Mouse (Mus musculus): ENCODE measurements around the gene Tmem253. TPM values are rescaled to one million over a fixed set of nuclear protein-coding genes. Genes with fewer than 3 reads are reported as not detected.
A peak's percentile ranks its signal among the peaks of the same experiment; 100 is the strongest.

Tmem253 gene
- total and polyA plus RNA-seq, 3 experiments: 2.2 to 4.2 (median 3.8) TPM

DNA sequence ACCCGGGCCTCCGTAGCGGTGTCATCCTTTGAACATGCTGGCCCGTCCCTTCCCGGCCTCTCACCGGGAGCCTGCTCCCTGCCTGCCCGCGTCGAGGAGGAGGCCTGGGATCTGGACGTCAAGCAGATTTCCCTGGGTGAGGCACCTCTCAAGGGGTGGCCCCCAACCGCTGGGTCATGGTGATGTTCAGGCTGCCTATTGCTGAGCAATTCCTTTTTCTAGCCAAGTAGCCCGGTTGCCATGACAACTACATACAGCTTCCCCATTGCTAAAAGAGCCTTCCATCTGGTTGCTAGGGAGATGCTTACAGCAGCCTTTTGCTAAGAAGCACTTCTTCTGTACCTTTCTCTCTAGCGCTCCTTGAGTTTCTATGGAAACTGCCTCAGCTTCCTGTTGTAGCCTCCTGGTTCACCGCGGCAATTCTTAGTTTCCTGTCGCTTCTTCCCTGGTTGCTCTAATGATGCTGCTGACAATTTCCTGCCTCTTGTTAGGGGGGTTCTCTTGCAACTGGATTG is 11.4 kb upstream of the Tmem253 start:
- WGBS: 51% methylated on average over 16 of the region's 16 CpGs
- Histone ChIP-seq H3K27ac (no peak overlapping the region), H3K4me1 (ENCODE audit: control insufficient read depth, insufficient read depth, low read length) (no peaks in the 10 kb centered on the region), H3K36me3 (ENCODE audit: control insufficient read depth, insufficient read depth, low read length) (no peaks in the 10 kb centered on the region), H3K4me3 (no peak overlapping the region), H3K79me2 (replicated peaks; ENCODE audit: control insufficient read depth, insufficient read depth, low read length) (no peaks in the 10 kb centered on the region), H3K9ac (ENCODE audit: low read depth, low read length) (no peak overlapping the region), H3K27me3 (ENCODE audit: control insufficient read depth, insufficient read depth, low read length) (no peaks in the 10 kb centered on the region)
- intact Hi-C loops (cut with DNase I): no loop called here
- DNase-seq: no peak
- TF ChIP-seq POLR2A (IDR thresholded peaks at IDR 0.05; ENCODE audit: insufficient read depth, low read depth, low read length) (no peak), CTCF (IDR thresholded peaks at IDR 0.05) (no peak), EP300 (IDR thresholded peaks at IDR 0.05; ENCODE audit: insufficient read depth, low read depth, low read length) (no peak)

- Histone ChIP-seq H3K4me3 (no peak overlapping the region), H3K27me3 (ENCODE audit: control insufficient read depth, insufficient read depth, low read length) (no peaks in the 10 kb centered on the region), H3K27ac (no peak overlapping the region), H3K36me3 (ENCODE audit: control insufficient read depth, insufficient read depth, low read length) (no peaks in the 10 kb centered on the region), H3K9ac (ENCODE audit: low read depth, low read length) (no peak overlapping the region), H3K79me2 (replicated peaks; ENCODE audit: control insufficient read depth, insufficient read depth, low read length) (no peaks in the 10 kb centered on the region), H3K4me1 (ENCODE audit: control insufficient read depth, insufficient read depth, low read length) (no peaks in the 10 kb centered on the region)
- TF ChIP-seq EP300 (IDR thresholded peaks at IDR 0.05; ENCODE audit: insufficient read depth, low read depth, low read length) (no peak), CTCF (IDR thresholded peaks at IDR 0.05) (no peak), POLR2A (IDR thresholded peaks at IDR 0.05; ENCODE audit: insufficient read depth, low read depth, low read length) (no peak)
- intact Hi-C loops (cut with DNase I): no loop called here
- DNase-seq: no peak
- 65% methylated on average over 7 of the region's 7 CpGs for WGBS
Observed at GRCm38 (mm10) chr14:52005141-52005540, 10.3 kb upstream of the Tmem253 start.

- intact Hi-C loops (cut with DNase I): no loop called here
- TF ChIP-seq CTCF (IDR thresholded peaks at IDR 0.05) (no peak), EP300 (IDR thresholded peaks at IDR 0.05; ENCODE audit: insufficient read depth, low read depth, low read length) (no peak), POLR2A (IDR thresholded peaks at IDR 0.05; ENCODE audit: insufficient read depth, low read depth, low read length) (no peak)
- WGBS: 56% methylated on average over 6 of the region's 6 CpGs
- Histone ChIP-seq H3K4me3 (no peak overlapping the region), H3K9ac (ENCODE audit: low read depth, low read length) (no peak overlapping the region), H3K27me3 (ENCODE audit: control insufficient read depth, insufficient read depth, low read length) (no peaks in the 10 kb centered on the region), H3K4me1 (ENCODE audit: control insufficient read depth, insufficient read depth, low read length) (no peaks in the 10 kb centered on the region), H3K79me2 (replicated peaks; ENCODE audit: control insufficient read depth, insufficient read depth, low read length) (no peaks in the 10 kb centered on the region), H3K36me3 (ENCODE audit: control insufficient read depth, insufficient read depth, low read length) (no peaks in the 10 kb centered on the region), H3K27ac (no peak overlapping the region)
- DNase-seq: no peak
Observed at GRCm38 (mm10) chr14:52005616-52006015, 9.8 kb upstream of the Tmem253 start.

DNA sequence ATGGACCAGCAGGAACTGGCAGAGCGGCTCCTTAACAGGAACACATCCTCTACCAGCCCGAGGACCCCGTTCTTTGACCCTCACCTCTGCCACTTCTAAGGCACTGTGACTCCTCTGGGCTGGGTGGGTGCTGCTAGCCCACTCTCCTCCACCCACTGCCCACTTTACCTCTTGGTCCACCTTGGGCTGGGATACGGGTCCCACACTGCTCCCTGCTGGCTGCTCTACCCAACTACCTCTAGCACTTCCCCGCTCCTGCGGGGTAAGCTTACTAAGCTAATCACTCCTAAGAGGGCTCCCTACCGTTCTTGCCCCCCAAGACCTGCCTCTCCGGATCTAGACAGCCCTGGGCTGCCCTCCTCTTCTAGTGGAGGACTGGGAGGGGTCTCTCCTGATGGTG is 9.2 kb upstream of the Tmem253 start:
- intact Hi-C loops (cut with DNase I): no loop called here
- H3K27ac ChIP-seq: no peak overlapping the region
- H3K4me3 ChIP-seq: no peak overlapping the region
- no peaks in the 10 kb centered on the region for H3K36me3 ChIP-seq (ENCODE audit: control insufficient read depth, insufficient read depth, low read length)
- no peak overlapping the region for H3K9ac ChIP-seq (ENCODE audit: low read depth, low read length)
- DNase-seq: no peak
- no peaks in the 10 kb centered on the region for H3K79me2 ChIP-seq (replicated peaks; ENCODE audit: control insufficient read depth, insufficient read depth, low read length)
- peak; percentile 52 for TF ChIP-seq CTCF (IDR thresholded peaks at IDR 0.05)
- no peak for TF ChIP-seq EP300 (IDR thresholded peaks at IDR 0.05; ENCODE audit: insufficient read depth, low read depth, low read length)
- TF ChIP-seq POLR2A (IDR thresholded peaks at IDR 0.05; ENCODE audit: insufficient read depth, low read depth, low read length): no peak
- H3K27me3 ChIP-seq (ENCODE audit: control insufficient read depth, insufficient read depth, low read length): no peaks in the 10 kb centered on the region
- WGBS: 62% methylated on average over 8 of the region's 8 CpGs
- H3K4me1 ChIP-seq (ENCODE audit: control insufficient read depth, insufficient read depth, low read length): no peaks in the 10 kb centered on the region

DNA sequence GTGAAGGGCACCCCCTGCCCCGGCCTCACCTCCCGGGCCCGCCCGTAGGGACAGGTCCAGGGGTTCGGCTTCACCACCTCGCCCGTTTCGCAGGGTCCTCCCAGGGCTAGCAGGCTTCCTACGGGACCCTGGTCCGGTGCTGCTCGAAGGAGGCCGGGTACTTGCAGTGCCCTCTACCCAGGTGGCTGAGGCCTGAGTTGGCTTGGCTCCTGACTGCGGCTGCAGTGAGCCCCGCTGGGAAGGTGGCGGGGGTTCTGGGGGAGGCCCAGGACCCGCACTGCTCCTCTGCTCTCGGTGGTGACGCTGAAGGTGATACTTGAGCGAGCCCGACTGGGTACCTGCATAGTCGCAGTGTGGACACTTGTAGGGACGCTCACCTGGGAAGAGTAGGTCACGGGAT is 8.7 kb upstream of the Tmem253 start:
- H3K9ac ChIP-seq (ENCODE audit: low read depth, low read length): no peak overlapping the region
- intact Hi-C loops (cut with DNase I): no loop called here
- no peak overlapping the region for H3K4me3 ChIP-seq
- no peaks in the 10 kb centered on the region for H3K27me3 ChIP-seq (ENCODE audit: control insufficient read depth, insufficient read depth, low read length)
- no peaks in the 10 kb centered on the region for H3K36me3 ChIP-seq (ENCODE audit: control insufficient read depth, insufficient read depth, low read length)
- 93% methylated on average over 23 of the region's 23 CpGs for WGBS
- H3K4me1 ChIP-seq (ENCODE audit: control insufficient read depth, insufficient read depth, low read length): no peaks in the 10 kb centered on the region
- H3K79me2 ChIP-seq (replicated peaks; ENCODE audit: control insufficient read depth, insufficient read depth, low read length): no peaks in the 10 kb centered on the region
- TF ChIP-seq EP300 (IDR thresholded peaks at IDR 0.05; ENCODE audit: insufficient read depth, low read depth, low read length) (no peak), CTCF (IDR thresholded peaks at IDR 0.05) (no peak), POLR2A (IDR thresholded peaks at IDR 0.05; ENCODE audit: insufficient read depth, low read depth, low read length) (no peak)
- DNase-seq: no peak
- no peak overlapping the region for H3K27ac ChIP-seq

GRCm38 (mm10) chr14:52008321-52009203 is 6.9 kb upstream of the Tmem253 start:
- Histone ChIP-seq H3K4me1 (ENCODE audit: control insufficient read depth, insufficient read depth, low read length) (no peaks in the 10 kb centered on the region), H3K9ac (ENCODE audit: low read depth, low read length) (no peak overlapping the region), H3K36me3 (ENCODE audit: control insufficient read depth, insufficient read depth, low read length) (no peaks in the 10 kb centered on the region), H3K27me3 (ENCODE audit: control insufficient read depth, insufficient read depth, low read length) (no peaks in the 10 kb centered on the region), H3K79me2 (replicated peaks; ENCODE audit: control insufficient read depth, insufficient read depth, low read length) (no peaks in the 10 kb centered on the region), H3K4me3 (no peak overlapping the region), H3K27ac (no peak overlapping the region)
- DNase-seq: peak; percentile 88 to 92
- intact Hi-C loops (cut with DNase I): loop anchor here (1.0 to 2.0 kb wide), 3 partner anchors 12 to 106 kb away; partner anchors contain the start of gene Zfp219
- TF ChIP-seq EP300 (IDR thresholded peaks at IDR 0.05; ENCODE audit: insufficient read depth, low read depth, low read length): peak; percentile 93
- no peak; the same call in 1 of the 2 replicates for TF ChIP-seq CTCF (IDR thresholded peaks at IDR 0.05)
- TF ChIP-seq POLR2A (IDR thresholded peaks at IDR 0.05; ENCODE audit: insufficient read depth, low read depth, low read length): no peak
- WGBS: 54% methylated on average over 38 of the region's 38 CpGs
